Mouse (Mus musculus) neural tube, embryonic 10.5 days (tissue): Measurements from ENCODE around the gene Lyrm2.

Experiments
- DNase-seq: peaks from one replicate; pipeline ENCODE4 v3.0.0-alpha.2; 2017; ENCODE audit warnings: low spot score; ENCODE audit errors: extremely low spot score

Lyrm2 gene

DNA sequence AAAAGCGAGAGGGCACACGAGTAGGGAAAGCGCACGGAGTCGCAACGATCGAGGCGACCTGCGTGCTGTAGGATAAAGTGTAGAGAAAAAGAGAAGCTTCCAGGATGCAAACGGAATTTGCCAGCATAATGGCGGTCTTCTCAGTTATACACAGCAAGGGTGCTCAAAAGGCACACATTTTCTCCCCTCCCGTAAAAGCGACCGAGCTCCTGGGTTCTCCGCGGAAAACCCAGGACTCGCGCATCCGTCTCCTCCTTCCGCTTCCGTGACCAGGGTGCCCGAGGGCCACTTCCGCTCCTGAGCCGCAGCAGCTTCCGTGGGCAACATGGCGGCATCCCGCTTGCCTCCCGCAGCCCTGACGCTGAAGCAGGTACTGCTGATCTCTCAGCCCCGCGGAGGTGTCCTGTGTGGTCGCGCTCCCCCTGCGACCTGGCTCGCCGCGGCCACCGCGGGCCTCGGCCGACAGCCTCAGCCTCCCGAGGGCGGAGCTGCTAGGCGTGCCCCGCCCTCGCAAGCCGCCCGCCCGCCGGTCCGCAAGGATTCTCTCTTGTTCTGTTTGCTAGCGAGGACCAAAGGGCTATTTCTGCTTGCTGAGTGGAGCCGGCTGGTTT lies at the start of gene Lyrm2:
TSS of gene Lyrm2 (plus strand) at position 288 of the 611 bp plus-strand sequence.
- peak; percentile 92 for DNase-seq

DNA sequence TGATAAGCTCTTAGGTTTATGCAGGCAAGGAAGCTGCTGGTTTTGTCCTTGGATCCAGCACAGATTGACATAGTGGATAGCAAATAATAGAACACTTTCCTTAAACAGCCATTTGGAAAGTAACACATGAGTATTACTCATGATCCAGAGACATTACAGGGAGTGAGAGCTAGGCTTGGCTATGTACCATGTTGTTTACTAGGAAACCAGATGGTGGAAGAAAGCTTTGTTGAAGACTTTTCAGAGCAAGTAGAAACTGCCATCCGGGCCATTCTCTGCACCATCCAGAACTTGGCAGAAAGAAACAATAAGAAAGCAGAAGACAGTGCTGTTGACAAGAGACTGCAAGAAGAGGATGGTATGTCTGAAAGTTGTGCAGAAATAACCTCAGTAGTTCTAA lies 49.3 kb upstream of the Lyrm2 start:
- no peak for DNase-seq

DNA sequence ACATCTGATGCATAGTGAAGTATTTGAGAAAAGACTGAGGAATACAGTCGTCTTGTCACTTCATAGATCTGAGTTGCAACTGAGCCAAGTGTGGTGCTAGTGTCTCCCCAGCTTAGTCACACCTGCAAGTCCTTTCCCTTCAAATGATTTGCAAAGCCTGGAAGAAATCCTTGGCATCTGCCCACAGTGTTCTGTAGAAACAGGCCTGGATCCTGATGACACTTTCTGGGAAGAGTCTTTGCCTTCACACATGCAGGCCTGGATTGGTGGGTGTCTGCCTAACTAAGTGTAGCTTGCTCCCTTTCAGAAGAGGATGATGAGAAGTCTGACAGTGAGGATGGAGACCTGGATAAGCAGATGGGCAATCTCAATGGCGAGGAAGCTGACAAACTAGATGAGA lies 42.6 kb upstream of the Lyrm2 start:
- DNase-seq, result no peak

DNA sequence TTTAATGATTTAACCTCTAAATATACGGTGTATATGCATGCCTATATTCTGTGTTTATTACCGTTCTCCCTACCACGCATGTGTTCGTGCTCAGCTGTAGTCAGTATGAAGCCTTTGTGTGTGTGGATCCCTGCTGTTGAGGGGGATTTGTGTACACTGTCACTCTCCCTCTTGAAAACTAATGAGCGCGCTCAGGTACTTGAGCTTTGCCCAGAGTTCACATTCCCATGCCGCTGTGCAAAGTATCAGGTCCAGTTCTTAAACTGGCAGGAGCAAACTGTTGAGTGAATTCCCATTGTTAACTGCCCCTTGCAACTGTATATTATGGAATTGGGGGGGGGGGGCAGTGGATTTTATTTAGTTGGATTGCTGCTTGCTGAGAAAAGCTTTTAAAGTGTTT lies 32.6 kb upstream of the Lyrm2 start:
- DNase-seq, result no peak

DNA sequence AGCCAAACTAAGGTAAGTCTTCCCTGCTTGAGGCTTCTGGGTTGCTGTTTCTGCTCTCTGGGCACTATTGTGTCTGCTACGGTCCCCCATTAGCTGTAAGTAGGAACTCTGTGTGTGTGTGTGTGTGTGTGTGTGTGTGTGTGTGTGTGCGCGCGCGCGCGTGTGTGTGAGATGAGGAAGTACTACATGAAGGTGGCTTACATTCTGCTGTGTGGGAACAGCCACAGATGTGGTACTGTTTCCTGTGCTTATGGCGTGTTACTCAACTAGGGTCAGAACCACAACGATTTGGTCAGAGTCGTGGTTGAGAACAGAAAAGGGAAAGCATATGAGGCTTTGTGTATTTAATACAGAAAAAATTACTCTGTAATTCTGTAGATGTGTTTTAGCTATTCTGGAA lies 32.0 kb upstream of the Lyrm2 start:
- no peak for DNase-seq

DNA sequence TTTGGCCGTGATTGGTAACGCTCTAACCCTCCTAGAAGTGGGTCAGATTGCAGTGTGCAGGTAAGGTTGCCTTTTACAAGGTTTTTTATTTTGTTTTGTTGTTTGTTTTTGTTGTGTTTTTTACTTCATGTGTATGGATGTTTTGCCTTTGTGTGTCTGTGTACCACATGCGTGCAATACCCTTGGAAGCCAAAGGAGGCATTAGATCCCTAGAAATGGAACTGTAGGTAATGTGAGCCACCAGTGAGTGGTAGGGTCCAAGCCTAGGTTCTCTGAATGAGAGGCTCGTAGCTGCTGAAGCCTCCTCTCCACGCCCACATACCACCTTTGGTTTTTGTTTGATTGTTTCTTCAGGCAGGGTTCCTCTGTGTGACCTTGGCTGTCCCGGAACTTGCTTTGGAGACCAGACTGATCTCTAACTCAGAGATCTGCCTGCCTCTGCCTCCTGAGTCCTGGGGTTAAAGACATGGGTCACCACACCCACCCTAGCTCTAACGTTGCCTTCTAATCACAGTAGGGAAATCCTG lies 29.7 kb upstream of the Lyrm2 start:
- no peak for DNase-seq

DNA sequence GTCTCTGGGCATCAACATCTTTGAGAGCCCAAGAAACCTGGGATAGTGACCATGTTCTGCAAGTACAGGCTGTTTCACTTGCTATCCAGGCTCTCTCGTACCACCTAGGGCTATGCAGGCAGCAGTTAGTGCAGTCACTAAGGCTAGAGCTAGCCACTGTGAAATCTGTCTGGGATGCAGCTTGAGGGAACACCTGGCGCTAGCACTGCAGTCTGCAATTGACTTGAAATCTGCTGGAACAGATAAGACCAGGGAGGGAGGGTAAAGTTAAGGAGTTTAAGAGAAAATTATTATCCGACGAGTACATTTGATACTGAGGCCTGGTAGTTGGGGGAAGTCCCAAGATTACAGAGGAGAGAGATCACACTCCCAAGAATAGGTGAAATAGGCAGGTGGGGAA lies 20.1 kb upstream of the Lyrm2 start:
- DNase-seq, result no peak

DNA sequence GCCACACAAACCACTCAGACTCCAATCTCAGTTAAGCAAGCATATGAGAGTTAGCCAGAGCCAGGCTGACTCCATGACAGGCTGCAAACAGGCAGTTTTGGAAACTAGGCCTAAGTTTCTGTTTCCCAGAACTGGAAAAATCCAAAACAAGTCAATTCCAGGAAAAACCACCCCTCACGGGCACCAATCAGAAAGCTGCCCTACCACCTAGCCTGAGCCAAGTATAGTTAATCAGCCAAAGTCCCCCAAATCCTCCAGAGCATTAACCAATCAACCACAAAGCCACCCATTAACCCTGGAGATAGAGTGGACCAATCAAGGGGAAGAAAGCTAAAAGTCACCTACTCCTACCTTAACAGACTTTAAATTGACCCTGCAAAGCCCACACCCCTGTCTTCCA lies 12.9 kb upstream of the Lyrm2 start:
- DNase-seq, result no peak

DNA sequence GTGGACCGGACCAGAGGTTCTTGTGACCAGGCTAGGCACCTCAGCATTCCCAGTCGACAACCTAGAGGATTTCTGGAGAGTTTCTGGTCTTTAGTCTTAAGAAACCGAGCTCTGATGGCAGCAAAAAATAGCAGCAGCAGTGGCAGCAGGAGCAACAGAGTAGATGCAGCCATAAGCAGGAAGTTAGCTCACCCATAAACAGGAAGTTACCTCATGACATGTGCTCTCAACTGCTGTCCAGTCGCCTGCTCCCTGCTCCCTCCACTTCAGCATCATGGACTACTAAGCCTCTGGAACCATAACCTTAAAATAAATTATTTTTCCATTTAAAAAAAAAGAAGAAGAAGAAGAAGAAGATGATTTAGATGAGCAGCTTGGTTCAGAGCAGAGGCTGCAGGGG lies 11.0 kb upstream of the Lyrm2 start:
- DNase-seq, result no peak

DNA sequence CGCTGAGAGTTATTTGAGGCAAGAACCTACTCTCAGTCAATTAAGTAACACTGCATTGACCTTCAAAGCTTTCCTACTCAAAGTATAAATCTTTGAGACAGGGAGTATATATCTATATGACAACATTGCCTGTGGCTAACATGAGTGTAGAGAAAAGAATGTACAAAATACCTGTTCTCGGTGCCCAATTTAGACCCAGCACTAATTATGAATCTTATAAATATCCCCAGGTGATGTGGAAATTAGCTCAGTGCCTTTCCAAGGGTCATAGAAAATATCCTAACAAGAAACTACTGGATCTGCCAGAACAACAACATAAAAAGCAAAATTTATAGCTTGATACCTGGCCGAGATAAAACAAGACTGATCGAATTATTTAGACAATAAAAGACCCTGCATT lies 1.1 kb upstream of the Lyrm2 start:
- no peak for DNase-seq

DNA sequence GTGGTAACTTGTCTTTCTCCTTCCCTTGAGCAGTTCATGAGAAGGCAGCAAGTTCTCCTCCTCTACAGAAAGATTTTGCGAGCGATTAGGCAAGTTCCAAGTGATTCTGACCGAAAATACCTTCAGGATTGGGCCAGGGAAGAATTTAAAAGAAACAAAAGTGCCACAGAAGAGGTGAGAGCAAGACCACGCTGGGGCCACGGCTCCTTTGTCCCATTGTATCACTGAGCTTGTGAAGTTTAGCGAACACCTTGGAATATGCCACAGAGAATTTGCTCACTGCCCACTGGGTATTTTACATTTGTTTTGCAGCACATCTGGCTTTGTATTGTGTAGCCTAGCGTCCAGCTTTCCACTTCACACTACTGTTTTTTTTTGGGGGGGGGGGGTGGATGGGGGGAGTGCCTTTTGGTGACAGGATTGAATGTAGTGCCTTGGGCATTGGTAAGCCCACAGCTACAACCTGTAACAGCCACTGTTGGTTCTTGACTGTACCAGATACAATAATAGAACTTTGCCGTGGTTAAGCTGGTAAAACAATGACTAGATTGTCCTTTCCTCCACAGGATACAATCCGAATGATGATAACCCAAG lies 621 bp downstream of the Lyrm2 start:
- no peak for DNase-seq

DNA sequence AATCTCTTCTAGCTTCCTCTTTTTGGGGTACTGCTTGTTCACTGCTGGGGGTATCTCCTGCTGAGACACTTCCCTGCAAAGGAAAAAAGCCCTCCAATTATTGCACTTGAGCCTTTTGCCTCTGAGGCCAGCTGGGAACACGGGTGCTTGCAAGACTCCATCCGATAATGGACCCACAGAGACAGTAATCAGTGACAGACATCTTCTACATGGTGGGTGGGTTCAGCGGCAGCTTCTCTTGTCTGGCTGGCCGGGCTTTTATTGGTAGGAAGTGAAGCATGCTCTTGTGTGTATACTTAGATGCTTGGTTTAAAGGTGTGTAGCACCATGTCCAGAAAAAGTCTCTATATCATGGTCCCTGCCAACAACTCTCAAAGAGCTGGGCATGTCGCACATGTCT lies 17.4 kb downstream of the Lyrm2 start:
- no peak for DNase-seq

DNA sequence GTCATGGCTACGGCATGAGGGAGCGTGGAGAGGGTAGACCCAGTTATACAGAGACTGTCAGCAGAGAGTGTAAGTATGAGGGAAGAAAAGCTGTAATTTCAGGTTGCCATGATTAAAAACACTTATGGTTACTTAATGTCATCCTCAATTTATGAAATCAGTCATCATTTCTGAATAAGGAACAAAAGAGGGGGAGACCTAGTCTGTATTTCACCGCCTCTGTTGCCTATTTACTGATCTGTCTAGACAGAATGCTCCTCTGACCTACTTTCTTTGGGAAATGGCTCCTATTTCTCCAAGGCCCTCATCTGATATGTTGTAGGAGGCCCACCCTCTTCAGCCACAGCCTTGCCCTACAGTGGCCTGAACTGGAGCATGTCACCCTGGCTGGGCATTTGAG lies 20.6 kb downstream of the Lyrm2 start:
- no peak for DNase-seq

DNA sequence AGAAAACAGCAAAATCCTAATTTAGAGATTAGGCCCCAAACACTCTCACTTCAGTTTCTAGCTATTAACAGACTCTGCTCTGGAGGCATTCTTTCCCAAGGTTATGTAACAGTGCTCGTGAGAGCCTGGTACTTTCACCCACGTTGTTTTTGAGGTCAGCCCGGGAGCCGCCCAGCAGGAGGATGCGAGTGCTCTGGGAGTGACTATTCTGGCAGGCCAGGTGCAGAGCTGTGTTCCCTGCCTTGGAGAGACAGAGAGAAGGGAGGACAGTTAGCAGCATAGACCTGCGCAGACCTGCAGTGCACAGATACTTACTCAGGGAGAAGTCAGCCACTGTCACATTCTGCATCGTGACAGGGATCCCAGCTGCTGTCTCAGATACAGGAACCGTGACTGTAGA lies 24.2 kb downstream of the Lyrm2 start:
- no peak for DNase-seq

DNA sequence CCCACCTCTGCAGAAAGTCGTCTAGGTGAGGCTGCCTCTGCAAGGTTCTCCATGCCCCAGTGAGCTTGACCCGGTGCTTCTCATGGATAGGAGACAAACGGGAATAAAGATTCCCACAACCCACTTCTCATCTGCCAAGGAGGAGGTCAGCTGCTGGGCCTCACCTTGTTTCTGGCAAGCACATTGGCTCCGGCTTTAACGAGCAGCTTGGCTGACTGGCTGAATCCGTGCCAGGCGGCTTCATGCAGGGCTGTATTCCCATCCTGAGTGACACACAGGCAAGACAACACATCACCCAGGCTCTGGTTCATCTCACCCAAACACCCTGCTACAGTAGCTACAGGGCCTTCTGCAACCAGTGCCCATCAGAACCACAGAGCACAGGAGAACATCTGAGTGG lies 26.9 kb downstream of the Lyrm2 start:
- DNase-seq, result no peak

DNA sequence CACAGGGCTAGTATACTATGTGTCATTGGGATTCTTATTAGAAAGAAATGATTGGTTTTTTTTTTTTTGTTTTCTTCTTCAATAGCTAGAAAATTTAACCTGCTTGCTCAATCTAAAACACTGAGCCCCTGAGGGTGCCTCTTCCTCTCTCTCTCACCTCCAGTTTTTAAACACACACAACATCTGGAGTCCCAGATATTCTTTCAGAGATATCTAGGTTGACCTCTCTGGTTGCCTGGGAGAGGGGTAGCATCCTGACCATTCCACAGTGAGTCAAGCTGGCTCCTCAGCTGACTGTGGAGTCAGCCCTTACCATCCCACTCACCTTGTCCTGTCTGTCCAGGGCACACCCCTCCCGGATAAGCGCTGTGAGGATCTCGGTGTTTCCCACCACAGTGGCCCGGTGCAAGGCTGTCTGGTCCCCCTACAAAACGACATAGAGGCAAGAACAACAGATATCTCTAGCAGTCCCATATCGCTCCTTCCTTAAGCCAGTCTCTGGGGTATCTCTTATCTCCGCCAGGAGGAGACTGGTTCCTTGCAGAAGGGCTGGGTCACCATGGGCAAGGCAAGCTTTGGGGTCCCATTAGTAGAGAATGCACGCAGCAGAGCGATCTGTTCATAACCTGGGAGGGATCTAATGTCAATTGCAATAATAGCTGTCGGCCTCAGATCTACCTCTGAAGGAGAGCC lies 28.5 kb downstream of the Lyrm2 start:
- no peak for DNase-seq

DNA sequence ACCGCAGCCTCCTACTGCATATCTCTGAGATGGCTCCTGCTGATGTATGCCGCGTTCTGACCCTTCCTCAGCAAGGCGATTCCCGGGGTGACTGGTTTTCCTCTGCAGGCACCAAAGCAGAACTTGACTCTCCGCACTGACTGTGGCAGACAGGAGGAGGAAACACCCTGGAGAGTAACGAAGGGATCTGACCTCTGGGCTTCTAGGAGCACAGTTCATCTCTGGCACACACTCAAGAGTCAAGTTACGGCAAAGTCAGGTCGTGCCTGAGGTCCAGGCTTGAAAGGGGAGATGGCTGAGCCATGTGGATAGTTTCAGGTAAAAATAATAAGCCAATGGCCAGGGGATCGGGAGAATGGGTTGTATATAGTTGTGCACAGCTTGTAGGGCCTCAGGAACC lies 29.3 kb downstream of the Lyrm2 start:
- peak; percentile 18 for DNase-seq

DNA sequence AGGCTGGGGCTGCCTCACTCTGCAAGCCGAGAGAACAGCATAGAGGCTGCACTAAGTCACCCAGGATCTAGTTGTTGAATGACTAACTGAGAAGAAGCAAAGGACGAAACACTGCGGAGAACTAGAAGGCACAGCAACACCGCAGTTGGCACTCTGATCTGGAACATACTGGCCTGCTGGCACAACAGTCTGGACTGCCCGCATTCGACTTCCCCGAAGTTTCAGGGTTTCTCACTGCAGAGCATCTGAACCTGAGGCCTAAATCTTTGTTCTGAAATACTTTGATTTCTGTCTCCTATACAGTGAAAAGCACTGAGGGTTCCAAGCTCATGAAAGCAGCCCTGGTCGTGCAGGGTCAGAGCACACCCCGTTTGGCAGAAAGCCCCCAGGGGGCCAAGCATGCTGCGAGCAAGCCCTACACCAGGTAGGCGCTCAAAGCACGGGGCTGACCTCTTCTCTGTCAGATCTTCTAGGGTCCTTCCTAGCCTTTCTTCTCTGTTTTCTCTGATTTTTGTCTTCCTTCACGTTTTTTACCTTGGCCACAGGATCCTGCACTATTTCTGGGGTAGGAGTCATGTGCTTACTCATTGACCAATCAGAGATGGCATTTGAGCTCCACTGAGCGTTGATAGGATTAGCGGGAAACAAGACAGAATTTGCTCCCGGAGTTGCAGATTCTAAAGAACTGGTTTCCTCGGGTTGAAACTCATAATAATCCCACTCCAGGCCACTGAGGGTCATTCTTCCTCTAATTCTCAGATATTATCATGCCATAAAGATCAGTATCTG lies 33.6 kb downstream of the Lyrm2 start:
- DNase-seq, result no peak

DNA sequence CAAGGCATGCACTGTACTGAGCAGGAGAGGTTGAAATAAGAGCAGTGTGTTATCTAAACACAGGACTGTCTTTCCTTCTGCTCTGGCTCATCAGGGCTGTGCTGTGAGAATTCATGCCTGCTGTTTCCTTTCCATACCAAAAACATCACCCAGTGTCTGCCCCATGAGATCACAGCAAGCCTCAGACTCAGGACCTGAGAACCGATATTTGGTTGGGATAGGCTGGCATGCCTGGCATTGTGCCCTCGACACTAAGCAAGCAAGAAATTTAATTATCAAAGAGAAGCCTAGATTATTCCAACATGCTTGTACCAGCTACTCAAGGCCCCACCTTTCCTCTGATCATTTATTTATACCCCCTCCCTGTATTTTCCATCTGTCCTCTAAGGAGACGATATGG lies 34.5 kb downstream of the Lyrm2 start:
- no peak for DNase-seq

DNA sequence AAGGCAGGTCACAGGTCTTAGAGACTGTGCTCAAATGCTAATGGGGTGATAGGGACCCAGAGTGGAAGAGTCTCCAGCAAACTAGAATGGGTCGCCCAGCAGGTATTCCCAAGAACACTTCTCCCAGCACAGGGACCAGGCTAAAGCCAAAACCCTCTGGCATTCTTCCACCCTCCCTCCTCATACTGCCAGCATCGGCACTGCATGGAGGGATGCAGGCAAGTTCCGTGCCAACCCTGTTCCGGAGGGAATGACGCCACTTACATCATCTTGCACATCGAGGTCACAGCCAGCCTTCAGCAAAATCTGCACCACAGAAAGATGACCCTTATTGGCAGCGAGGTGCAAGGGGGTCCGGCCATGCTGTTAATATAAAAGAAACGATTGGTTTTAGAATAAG lies 36.0 kb downstream of the Lyrm2 start:
- no peak for DNase-seq

DNA sequence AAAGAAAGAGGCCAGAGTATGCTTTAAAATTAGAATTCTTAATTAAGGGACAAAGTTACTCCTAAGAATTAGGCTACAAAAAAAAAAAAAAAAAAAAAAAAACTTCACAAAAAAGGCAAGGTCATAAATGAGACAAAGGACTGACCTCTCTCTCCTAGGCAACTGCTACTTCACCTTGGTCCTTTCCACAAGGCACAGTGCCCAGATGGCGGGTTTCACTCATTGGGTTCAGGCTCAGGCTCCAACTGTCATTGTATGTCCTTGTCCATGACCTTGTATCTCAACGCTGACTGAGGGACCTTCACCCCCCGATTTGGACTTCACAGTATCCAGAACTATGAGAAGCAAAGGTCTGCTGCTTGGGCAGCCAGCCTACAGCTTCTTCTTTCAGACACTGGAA lies 38.3 kb downstream of the Lyrm2 start:
- DNase-seq, result no peak
